Mouse (Mus musculus): Measurements from ENCODE around the gene Hexb. TPM values are rescaled to one million over a fixed set of nuclear protein-coding genes. Genes with fewer than 3 reads are reported as not detected.
A peak's percentile ranks its signal among the peaks of the same experiment; 100 is the strongest.

The Hexb gene
- polyA plus RNA-seq, 1 experiment from 2014 or later: 38.0 TPM

- H3K27ac ChIP-seq (ENCODE audit: low read depth, low read length): peak within 1 kb of the TSS; percentile 100
- 1% methylated on average over 77 of the region's 89 CpGs for whole genome bisulfite sequencing
- H3K4me3 ChIP-seq (ENCODE audit: low read depth, low read length): peak within 1 kb of the TSS; percentile 94
- ATAC-seq: peak; percentile 90
- H3K9me3 ChIP-seq (replicated peaks; ENCODE audit: control insufficient read depth, low read length): no peaks in the 10 kb centered on the region
- H3K4me1 ChIP-seq (ENCODE audit: control insufficient read depth, insufficient read depth, low read length): peaks cover 36% of the 10 kb centered on the region
- H3K9ac ChIP-seq (ENCODE audit: low read length): peak within 1 kb of the TSS; percentile 98
- peaks cover 14% of the 10 kb centered on the region for H3K36me3 ChIP-seq (ENCODE audit: control insufficient read depth, insufficient read depth, low read length)
- no peaks in the 10 kb centered on the region for H3K27me3 ChIP-seq (replicated peaks; ENCODE audit: control insufficient read depth, insufficient read depth, low read length)
- peak within 1 kb of the TSS; percentile 96 for H3K4me2 ChIP-seq (ENCODE audit: low read length)
- peak; percentile 98 for DNase-seq (ENCODE audit: low spot score)
These were observed 43.0 kb upstream of the Hexb start, which contains the start of gene Enc1 for GRCm38 (mm10) chr13:97240965-97241786. TSS of gene Enc1 (plus strand) at chr13:97241105.

GRCm38 (mm10) chr13:97240279-97240964 lies 42.3 kb upstream of the Hexb start:
- peak overlapping the region; percentile 100 for H3K27ac ChIP-seq (ENCODE audit: low read depth, low read length)
- H3K4me1 ChIP-seq (ENCODE audit: control insufficient read depth, insufficient read depth, low read length): peaks cover 32% of the 10 kb centered on the region

GRCm38 (mm10) chr13:97239343-97240180 lies 41.4 kb upstream of the Hexb start:
- Histone ChIP-seq H3K9ac (ENCODE audit: low read length) (peak overlapping the region; percentile 98), H3K4me3 (ENCODE audit: low read depth, low read length) (no peak overlapping the region), H3K4me1 (ENCODE audit: control insufficient read depth, insufficient read depth, low read length) (peaks cover 24% of the 10 kb centered on the region), H3K9me3 (replicated peaks; ENCODE audit: control insufficient read depth, low read length) (no peaks in the 10 kb centered on the region), H3K4me2 (ENCODE audit: low read length) (peak overlapping the region; percentile 96), H3K27me3 (replicated peaks; ENCODE audit: control insufficient read depth, insufficient read depth, low read length) (no peaks in the 10 kb centered on the region), H3K36me3 (ENCODE audit: control insufficient read depth, insufficient read depth, low read length) (no peaks in the 10 kb centered on the region; the same call in 1 of the 2 replicates), H3K27ac (ENCODE audit: low read depth, low read length) (peak overlapping the region; percentile 100)
- peak; percentile 93 for DNase-seq (ENCODE audit: low spot score)
- 7% methylated on average over 23 of the region's 23 CpGs for WGBS
- ATAC-seq: peak; percentile 24; the same call in 1 of the 2 replicates

More at GRCm38 (mm10) chr13:97240279-97240964, 42.3 kb upstream of the Hexb start:
- ATAC-seq (peak; percentile 56), DNase-seq (ENCODE audit: low spot score) (peak; percentile 93)
- Histone ChIP-seq H3K9ac (ENCODE audit: low read length) (peak overlapping the region; percentile 98), H3K36me3 (ENCODE audit: control insufficient read depth, insufficient read depth, low read length) (peaks cover 6% of the 10 kb centered on the region), H3K4me2 (ENCODE audit: low read length) (peak overlapping the region; percentile 96), H3K9me3 (replicated peaks; ENCODE audit: control insufficient read depth, low read length) (no peaks in the 10 kb centered on the region), H3K4me3 (ENCODE audit: low read depth, low read length) (peak overlapping the region; percentile 94), H3K27me3 (replicated peaks; ENCODE audit: control insufficient read depth, insufficient read depth, low read length) (no peaks in the 10 kb centered on the region)
- WGBS: 0% methylated on average over 35 of the region's 36 CpGs

GRCm38 (mm10) chr13:97238181-97238981 lies 40.2 kb upstream of the Hexb start:
- peak overlapping the region; percentile 56; the same call in 1 of the 2 replicates for H3K27ac ChIP-seq (ENCODE audit: low read depth, low read length)
- no peaks in the 10 kb centered on the region for H3K36me3 ChIP-seq (ENCODE audit: control insufficient read depth, insufficient read depth, low read length)
- H3K9ac ChIP-seq (ENCODE audit: low read length): peak overlapping the region; percentile 10; the same call in 1 of the 2 replicates
- H3K4me2 ChIP-seq (ENCODE audit: low read length): no peak overlapping the region
- WGBS: 39% methylated on average over 16 of the region's 16 CpGs
- no peaks in the 10 kb centered on the region for H3K9me3 ChIP-seq (replicated peaks; ENCODE audit: control insufficient read depth, low read length)
- ATAC-seq (no peak), DNase-seq (ENCODE audit: low spot score) (no peak)
- H3K4me3 ChIP-seq (ENCODE audit: low read depth, low read length): no peak overlapping the region
- peaks cover 23% of the 10 kb centered on the region for H3K4me1 ChIP-seq (ENCODE audit: control insufficient read depth, insufficient read depth, low read length)
- no peaks in the 10 kb centered on the region for H3K27me3 ChIP-seq (replicated peaks; ENCODE audit: control insufficient read depth, insufficient read depth, low read length)

GRCm38 (mm10) chr13:97237700-97238099 lies 39.5 kb upstream of the Hexb start:
- Histone ChIP-seq H3K9me3 (replicated peaks; ENCODE audit: control insufficient read depth, low read length) (no peaks in the 10 kb centered on the region), H3K36me3 (ENCODE audit: control insufficient read depth, insufficient read depth, low read length) (no peaks in the 10 kb centered on the region), H3K27me3 (replicated peaks; ENCODE audit: control insufficient read depth, insufficient read depth, low read length) (no peaks in the 10 kb centered on the region), H3K4me1 (ENCODE audit: control insufficient read depth, insufficient read depth, low read length) (peaks cover 23% of the 10 kb centered on the region), H3K4me2 (ENCODE audit: low read length) (no peak overlapping the region), H3K27ac (ENCODE audit: low read depth, low read length) (peak overlapping the region; percentile 56), H3K9ac (ENCODE audit: low read length) (no peak overlapping the region), H3K4me3 (ENCODE audit: low read depth, low read length) (no peak overlapping the region)
- WGBS: 5% methylated on average over 3 of the region's 3 CpGs
- ATAC-seq: peak; percentile 28
- DNase-seq (ENCODE audit: low spot score): peak; percentile 93

- peak overlapping the region; percentile 6; the same call in 1 of the 2 replicates for H3K27ac ChIP-seq (ENCODE audit: low read depth, low read length)
These were observed 37.8 kb upstream of the Hexb start for GRCm38 (mm10) chr13:97235911-97236310.

GRCm38 (mm10) chr13:97234785-97235417 lies 36.7 kb upstream of the Hexb start:
- peak overlapping the region; percentile 50 for H3K4me2 ChIP-seq (ENCODE audit: low read length)
- peak overlapping the region; percentile 25 for H3K4me3 ChIP-seq (ENCODE audit: low read depth, low read length)
- ATAC-seq: peak; percentile 72
- no peaks in the 10 kb centered on the region for H3K27me3 ChIP-seq (replicated peaks; ENCODE audit: control insufficient read depth, insufficient read depth, low read length)
- no peaks in the 10 kb centered on the region for H3K9me3 ChIP-seq (replicated peaks; ENCODE audit: control insufficient read depth, low read length)
- H3K4me1 ChIP-seq (ENCODE audit: control insufficient read depth, insufficient read depth, low read length): peaks cover 18% of the 10 kb centered on the region
- 18% methylated on average over 17 of the region's 17 CpGs for WGBS
- peak; percentile 97 for DNase-seq (ENCODE audit: low spot score)
- peak overlapping the region; percentile 53; the same call in 1 of the 2 replicates for H3K9ac ChIP-seq (ENCODE audit: low read length)
- H3K27ac ChIP-seq (ENCODE audit: low read depth, low read length): no peak overlapping the region
- no peaks in the 10 kb centered on the region for H3K36me3 ChIP-seq (ENCODE audit: control insufficient read depth, insufficient read depth, low read length)

More at GRCm38 (mm10) chr13:97235911-97236310, 37.8 kb upstream of the Hexb start:
- Histone ChIP-seq H3K36me3 (ENCODE audit: control insufficient read depth, insufficient read depth, low read length) (no peaks in the 10 kb centered on the region), H3K27me3 (replicated peaks; ENCODE audit: control insufficient read depth, insufficient read depth, low read length) (no peaks in the 10 kb centered on the region), H3K4me1 (ENCODE audit: control insufficient read depth, insufficient read depth, low read length) (peaks cover 23% of the 10 kb centered on the region), H3K9me3 (replicated peaks; ENCODE audit: control insufficient read depth, low read length) (no peaks in the 10 kb centered on the region), H3K9ac (ENCODE audit: low read length) (no peak overlapping the region), H3K4me2 (ENCODE audit: low read length) (no peak overlapping the region), H3K4me3 (ENCODE audit: low read depth, low read length) (no peak overlapping the region)
- WGBS: 24% methylated on average over 6 of the region's 6 CpGs
- peak; percentile 77 for DNase-seq (ENCODE audit: low spot score)
- ATAC-seq: no peak

Data from forebrain, embryonic 14.5 days (tissue).